Comparison of ENCODE assay signal across 14 mouse cellular contexts in the genomic region with DNA sequence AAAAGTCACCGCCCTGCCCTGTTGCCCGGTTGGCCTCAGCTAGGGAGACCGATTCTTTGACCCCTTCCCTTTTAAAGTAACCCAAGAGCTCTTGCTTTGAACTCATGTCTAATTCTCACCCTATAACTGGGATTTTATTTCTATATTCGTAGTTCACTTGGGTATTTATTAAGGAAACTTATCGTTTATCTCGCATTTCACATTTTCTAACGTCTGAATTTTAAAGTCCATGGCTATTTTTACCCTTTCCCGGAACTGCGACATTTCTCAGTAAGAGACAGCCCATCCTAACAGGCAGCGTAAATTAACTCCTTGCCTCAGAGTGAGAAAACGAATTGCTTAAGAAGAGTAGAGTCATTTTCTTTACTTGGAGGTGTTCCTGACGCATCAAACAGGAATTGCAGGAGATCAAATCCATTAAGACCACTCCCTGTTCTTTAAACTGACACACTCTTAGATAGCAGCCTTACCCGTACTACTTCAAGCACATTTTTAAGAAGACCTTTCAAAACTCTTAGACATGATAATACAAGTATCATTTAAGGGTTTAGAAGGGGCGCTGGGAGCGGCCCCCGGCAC. TPM values are rescaled to one million over a fixed set of nuclear protein-coding genes. Genes with fewer than 3 reads are reported as not detected.
"Had no signal": no experiment of that assay in that cellular context is flagged by ENCODE, and none has a peak within 500 bp of the region (broad histone marks: within the 10 kb centered on the region; RNA-seq: fewer than 3 reads in every experiment).

No protein-coding gene starts in this region.

- H3K4me3 ChIP-seq: left cerebral cortex, adult 2 months; limb, embryonic 13.5 days; midbrain, embryonic 10.5 days; myocyte; neural tube, embryonic 15.5 days had no signal

- H3K27ac ChIP-seq: left cerebral cortex, adult 2 months; limb, embryonic 13.5 days; midbrain, embryonic 10.5 days; neural tube, embryonic 15.5 days; stomach, postnatal 0 days had no signal

- H3K4me1 ChIP-seq: midbrain, embryonic 10.5 days; neural tube, embryonic 15.5 days had no signal

- H3K27me3 ChIP-seq: limb, embryonic 13.5 days; neural tube, embryonic 15.5 days had no signal

- H3K4me2 ChIP-seq: limb, embryonic 13.5 days; lung, embryonic 14.5 days; neural tube, embryonic 15.5 days had no signal

- H3K9ac ChIP-seq: limb, embryonic 13.5 days; lung, embryonic 14.5 days; neural tube, embryonic 15.5 days had no signal

- H3K9me3 ChIP-seq: limb, embryonic 13.5 days; midbrain, embryonic 10.5 days; neural tube, embryonic 15.5 days had no signal

- H3K36me3 ChIP-seq: neural tube, embryonic 15.5 days had no signal

- DNase-seq: kidney, postnatal 25 days; lung, embryonic 14.5 days; lung, postnatal 10 days; lung, postnatal 4 days; midbrain, embryonic 14.5 days; thymus, postnatal 4 days had no signal

RNA-seq across cellular contexts. Expression of a gene that starts 52.8 kb away (rescaled TPM):
- total RNA-seq: liver, adult 2 months; megakaryocyte, adult 5-6 weeks had no signal
- polyA plus RNA-seq: liver, adult 2 months; myocyte had no signal
